In genomic region chr1:178319295-178320037, GRCm38 (mm10) we compare ENCODE assay signal across 8 mouse cellular contexts. TPM values are rescaled to one million over a fixed set of nuclear protein-coding genes. Genes with fewer than 3 reads are reported as not detected.
DNase-seq lines count a peak whose midpoint lies in the region; ATAC-seq and TF ChIP-seq lines count a peak whose summit lies in the region.

No protein-coding gene starts in this region.

- H3K27me3 ChIP-seq in kidney, embryonic 14.5 days (ENCODE audit: control insufficient read depth, insufficient read depth, low read length), result no peaks in the 10 kb centered on the region
- H3K27me3 ChIP-seq in heart, embryonic 16.5 days (ENCODE audit: control insufficient read depth, insufficient read depth, low read length), result no peaks in the 10 kb centered on the region
- no peaks in the 10 kb centered on the region for H3K27me3 ChIP-seq in midbrain, postnatal 0 days (ENCODE audit: insufficient read depth, low read length)

- H3K9ac ChIP-seq in kidney, embryonic 14.5 days (ENCODE audit: low read depth, low read length), result peak overlapping the region; percentile 83
- peak overlapping the region; percentile 98 for H3K9ac ChIP-seq in ES-E14 (ENCODE audit: insufficient read depth, low read depth, low read length, poor library complexity, severe bottlenecking)
- peak overlapping the region; percentile 94 for H3K9ac ChIP-seq in heart, embryonic 16.5 days (ENCODE audit: low read length)
- peak overlapping the region; percentile 77 for H3K9ac ChIP-seq in midbrain, postnatal 0 days (replicated peaks; ENCODE audit: low read length, poor library complexity, severe bottlenecking)

- DNase-seq in kidney, postnatal 36 days, result no peak
- DNase-seq in ES-E14 (ENCODE audit: low read depth, low spot score) (no peak), liver (peak; percentile 54), adipocyte (ENCODE audit: low spot score) (no peak)
- peak; percentile 32 for DNase-seq in midbrain, postnatal 0 days (ENCODE audit: low spot score)

- TF ChIP-seq CTCF in midbrain, postnatal 0 days (IDR thresholded peaks at IDR 0.05), result no peak

- H3K4me3 ChIP-seq in kidney, embryonic 14.5 days (ENCODE audit: low read length), result peak overlapping the region; percentile 51
- H3K4me3 ChIP-seq in ES-E14 (ENCODE audit: insufficient read depth in 1 of 2, low read depth in 1 of 2, low read length in 2 of 2, poor library complexity in 1 of 2, severe bottlenecking in 1 of 2), result peak overlapping the region; percentile 72 to 79
- H3K4me3 ChIP-seq in brown adipose tissue, adult 24 weeks (ENCODE audit: insufficient read depth, low read depth, low read length), result peak overlapping the region; percentile 85
- H3K4me3 ChIP-seq in heart, embryonic 16.5 days (ENCODE audit: low read length), result peak overlapping the region; percentile 85
- H3K4me3 ChIP-seq in midbrain, postnatal 0 days (ENCODE audit: low read depth, low read length), result peak overlapping the region; percentile 65

- peak overlapping the region; percentile 67 for H3K4me2 ChIP-seq in kidney, embryonic 14.5 days (replicated peaks; ENCODE audit: low read depth, low read length)
- peak overlapping the region; percentile 89 for H3K4me2 ChIP-seq in heart, embryonic 16.5 days (ENCODE audit: low read depth, low read length)
- peak overlapping the region; percentile 62 for H3K4me2 ChIP-seq in midbrain, postnatal 0 days (ENCODE audit: low read depth, low read length, poor library complexity, severe bottlenecking)

- peaks cover 36% of the 10 kb centered on the region for H3K36me3 ChIP-seq in kidney, embryonic 14.5 days (ENCODE audit: control insufficient read depth, insufficient read depth, low read length)
- peaks cover 9% of the 10 kb centered on the region; the same call in 1 of the 2 replicates for H3K36me3 ChIP-seq in ES-E14 (ENCODE audit: control insufficient read depth, insufficient read depth, low read length, poor library complexity, severe bottlenecking)
- peaks cover 23% of the 10 kb centered on the region for H3K36me3 ChIP-seq in heart, embryonic 16.5 days (ENCODE audit: control insufficient read depth, insufficient read depth)
- peaks cover 14% of the 10 kb centered on the region; the same call in 1 of the 2 replicates for H3K36me3 ChIP-seq in midbrain, postnatal 0 days (ENCODE audit: insufficient read depth, low read length)

- H3K4me1 ChIP-seq in kidney, embryonic 14.5 days (ENCODE audit: control insufficient read depth, insufficient read depth, low read length), result no peaks in the 10 kb centered on the region
- no peaks in the 10 kb centered on the region; a peak in 1 of 4 replicates for H3K4me1 ChIP-seq in ES-E14 (ENCODE audit: control insufficient read depth in 2 of 2, insufficient read depth in 2 of 2, low read length in 2 of 2, poor library complexity in 1 of 2)
- no peaks in the 10 kb centered on the region; the same call in 1 of the 2 replicates for H3K4me1 ChIP-seq in brown adipose tissue, adult 24 weeks (ENCODE audit: control insufficient read depth, insufficient read depth, insufficient read length, low read length)
- peaks cover 28% of the 10 kb centered on the region for H3K4me1 ChIP-seq in heart, embryonic 16.5 days (ENCODE audit: control insufficient read depth, insufficient read depth, low read length)
- H3K4me1 ChIP-seq in midbrain, postnatal 0 days (ENCODE audit: insufficient read depth, low read length), result peaks cover 11% of the 10 kb centered on the region; the same call in 1 of the 2 replicates

- in situ Hi-C loops in ES-E14 (cut with MboI; ENCODE audit: low sequenced_read_pairs in 2 of 2, unreplicated experiment in 2 of 2), result no loop called here

- WGBS in kidney, embryonic 14.5 days, result 1% methylated on average over 12 of the region's 12 CpGs
- WGBS in heart, embryonic 16.5 days, result under 1% methylated on average over 12 of the region's 12 CpGs
- WGBS in midbrain, postnatal 0 days, result 1% methylated on average over 12 of the region's 12 CpGs

- ATAC-seq in kidney, embryonic 14.5 days (ENCODE audit: low FRiP score, low TSS enrichment), result peak; percentile 25; the same call in 1 of the 2 replicates
- ATAC-seq in heart, embryonic 16.5 days (replicated peaks; ENCODE audit: extremely low read depth, insufficient read depth, low FRiP score), result no peak
- ATAC-seq in midbrain, postnatal 0 days (ENCODE audit: low FRiP score), result no peak; the same call in 1 of the 2 replicates

- no peaks in the 10 kb centered on the region for H3K9me3 ChIP-seq in kidney, embryonic 14.5 days (ENCODE audit: control insufficient read depth, low read length)
- H3K9me3 ChIP-seq in ES-E14 (ENCODE audit: control insufficient read depth, insufficient read depth, low read depth, low read length), result no peaks in the 10 kb centered on the region
- H3K9me3 ChIP-seq in heart, embryonic 16.5 days (replicated peaks; ENCODE audit: control insufficient read depth, low read length), result no peaks in the 10 kb centered on the region
- H3K9me3 ChIP-seq in midbrain, postnatal 0 days (ENCODE audit: low read length), result no peaks in the 10 kb centered on the region

- peak overlapping the region; percentile 99 for H3K27ac ChIP-seq in kidney, embryonic 14.5 days (ENCODE audit: low read depth, low read length)
- peak overlapping the region; percentile 100 for H3K27ac ChIP-seq in ES-E14 (ENCODE audit: insufficient read depth, low read depth, low read length, poor library complexity, severe bottlenecking)
- peak overlapping the region; percentile 87 for H3K27ac ChIP-seq in brown adipose tissue, adult 24 weeks (replicated peaks; ENCODE audit: low read depth, low read length)
- peak overlapping the region; percentile 96 for H3K27ac ChIP-seq in heart, embryonic 16.5 days (ENCODE audit: low read length)
- peak overlapping the region; percentile 100 for H3K27ac ChIP-seq in midbrain, postnatal 0 days (ENCODE audit: low read depth, low read length)

TF ChIP-seq in ES-E14, 5 proteins besides CTCF, POLR2A, EP300 and RAD21:
- TF ChIP-seq MAFK (IDR thresholded peaks at IDR 0.05; ENCODE audit: insufficient read depth, low read depth, low read length) (no peak), CHD2 (IDR thresholded peaks at IDR 0.05; ENCODE audit: low read depth, low read length) (peak; percentile 55)

RNA-seq across cellular contexts. Expression of gene Cox20, which starts 0.5 kb away (rescaled TPM):
- polyA plus RNA-seq in kidney, embryonic 14.5 days (2014; fragmentation: Nextera tagmentation; extraction: Ambion mirVana), result 121 and 168 TPM in 2 replicates
- 14.4 and 18.2 TPM in 2 replicates for total RNA-seq in ES-E14 (2012; rRNA removed)
- 314 and 362 TPM in 2 replicates for polyA plus RNA-seq in brown adipose tissue, adult 24 weeks (2012; ENCODE audit: insufficient read depth, insufficient read length, missing spikeins)
- polyA plus RNA-seq in heart, embryonic 16.5 days (2015; fragmentation: Nextera tagmentation; extraction: Ambion mirVana), result 268 and 273 TPM in 2 replicates
- total RNA-seq in midbrain, postnatal 0 days (2014; rRNA removed), result 32.0 and 57.6 TPM in 2 replicates
- 92.4 and 108 TPM in 2 replicates for polyA plus RNA-seq in midbrain, postnatal 0 days (2015; fragmentation: Nextera tagmentation; extraction: Ambion mirVana)

RNA-seq across cellular contexts. Expression of gene Hnrnpu, which starts 18.1 kb away (rescaled TPM):
- polyA plus RNA-seq in kidney, embryonic 14.5 days (2014; fragmentation: Nextera tagmentation; extraction: Ambion mirVana), result 432 and 617 TPM in 2 replicates
- 459 and 494 TPM in 2 replicates for total RNA-seq in ES-E14 (2012; rRNA removed)
- polyA plus RNA-seq in brown adipose tissue, adult 24 weeks (2012; ENCODE audit: insufficient read depth, insufficient read length, missing spikeins), result 168 and 235 TPM in 2 replicates
- polyA plus RNA-seq in heart, embryonic 16.5 days (2015; fragmentation: Nextera tagmentation; extraction: Ambion mirVana), result 192 and 219 TPM in 2 replicates
- total RNA-seq in midbrain, postnatal 0 days (2014; rRNA removed), result 177 and 211 TPM in 2 replicates
- 136 and 161 TPM in 2 replicates for polyA plus RNA-seq in midbrain, postnatal 0 days (2015; fragmentation: Nextera tagmentation; extraction: Ambion mirVana)

Comparison
In these comparisons a context has a peak if more than half of its experiments do, and no peak if none do; other contexts are left out.
1. DNase-seq: peak in liver (single experiment) and midbrain, postnatal 0 days (single experiment); none in kidney, postnatal 36 days (0 of 2), ES-E14 (single experiment) and adipocyte (single experiment).
2. Peak in every context shown above with its lines, with median percentiles within 50 percentile points of each other: H3K27ac ChIP-seq, H3K4me2 ChIP-seq, H3K4me3 ChIP-seq and H3K9ac ChIP-seq.